Mouse (Mus musculus): ENCODE measurements at regions not wholly inside any gene's neighbourhood (a gene's known extent, or its start where the extent isn't known, plus 50 kb on each side); places are given as distances from the start of the nearest gene placed in this dataset.

DNA sequence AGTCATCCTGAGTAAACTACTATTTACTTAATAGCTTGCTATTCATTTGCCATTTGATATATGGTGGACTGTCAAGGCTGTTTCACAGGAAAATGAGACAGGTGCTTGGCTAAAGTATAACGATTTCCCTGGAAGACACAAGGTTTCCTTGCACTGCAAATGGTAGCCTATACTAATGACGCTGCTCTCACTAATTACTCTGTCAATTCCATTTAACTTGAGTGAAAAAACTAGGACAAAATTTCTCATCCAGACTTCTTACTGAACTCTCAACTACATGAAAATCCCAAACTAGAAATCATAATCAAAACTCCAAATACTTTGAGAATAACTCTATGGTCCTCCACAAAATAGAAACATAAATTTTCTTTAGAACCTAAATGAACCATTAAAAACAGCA lies 609.5 kb downstream of the Rapgef2 start:
- no peak for TF ChIP-seq EP300 (IDR thresholded peaks at IDR 0.05; ENCODE audit: insufficient read depth, low read depth, low read length)
- no peak for TF ChIP-seq CTCF (IDR thresholded peaks at IDR 0.05; ENCODE audit: low read depth, low read length)

Data from ES-Bruce4 (cell line).